Mouse (Mus musculus) CH12.LX (cell line): ENCODE data around the gene Cntn4. TPM values are rescaled to one million over a fixed set of nuclear protein-coding genes. Genes with fewer than 3 reads are reported as not detected.
A peak's percentile ranks its signal among the peaks of the same experiment; 100 is the strongest.

Source experiments
- DNase-seq: peaks from one replicate; pipeline ENCODE4 v3.0.0-alpha.2; 2013; ENCODE audit errors: extremely low read depth
- H3K27ac ChIP-seq: 2 replicates; pipeline ENCODE4 v1.5.1; 2012; ENCODE audit warnings: low read depth, mild to moderate bottlenecking, control low read depth, moderate library complexity; ENCODE audit not compliant: insufficient read depth
- H3K27me3 ChIP-seq: replicated peaks from 2 replicates; pipeline ENCODE3; 2012; ENCODE audit warnings: inconsistent platforms
- H3K36me3 ChIP-seq, 2 experiments: replicated peaks in 1 of 2; 2 replicates each; pipeline versions ENCODE3 to v1.6.1; 2012; ENCODE audit warnings: inconsistent platforms in 1 of 2, low read length in 1 of 2, mild to moderate bottlenecking in 1 of 2, mixed read lengths in 1 of 2, moderate library complexity in 1 of 2; ENCODE audit not compliant: control insufficient read depth in 1 of 2, insufficient read depth in 1 of 2
- H3K4me1 ChIP-seq, 2 experiments: 2 replicates each; pipeline ENCODE4 v1.6.1; 2012; ENCODE audit warnings: inconsistent platforms in 1 of 2, moderate library complexity in 1 of 2; ENCODE audit not compliant: insufficient read depth in 2 of 2, control insufficient read depth in 1 of 2
- H3K4me2 ChIP-seq: 2 replicates; pipeline ENCODE4 v1.6.1; 2012; ENCODE audit warnings: low read depth, mild to moderate bottlenecking, control low read depth; ENCODE audit not compliant: poor library complexity, insufficient read depth, severe bottlenecking
- H3K4me3 ChIP-seq, 3 experiments: fragments of 150-350 bp in 1 of 3; sonication (generic) in 1 of 3; replicated peaks in 1 of 3; 2 replicates each; pipeline versions ENCODE3 to v1.5.1; 2011 to 2012; ENCODE audit warnings: low read depth in 2 of 3, low read length in 2 of 3, mild to moderate bottlenecking in 2 of 3, moderate library complexity in 2 of 3, control low read depth in 1 of 3, improper control_type of control experiment in 1 of 3, inconsistent platforms in 1 of 3, mixed read lengths in 1 of 3; ENCODE audit not compliant: poor library complexity in 1 of 3
- H3K79me2 ChIP-seq: replicated peaks from 2 replicates; pipeline ENCODE4 v1.6.1; 2012; ENCODE audit warnings: mild to moderate bottlenecking, moderate library complexity; ENCODE audit not compliant: control insufficient read depth, poor library complexity, insufficient read depth, severe bottlenecking; ENCODE audit errors: extremely low read depth
- H3K9ac ChIP-seq: 2 replicates; pipeline ENCODE4 v1.6.1; 2012; ENCODE audit warnings: low read depth, mild to moderate bottlenecking, control low read depth, moderate library complexity; ENCODE audit not compliant: insufficient read depth
- H3K9me3 ChIP-seq: replicated peaks from 2 replicates; pipeline ENCODE3; 2012; ENCODE audit warnings: low read length, inconsistent platforms, mixed read lengths
- BHLHE40 ChIP-seq: IDR thresholded peaks from 2 replicates; pipeline ENCODE4 v1.6.1; 2011; ENCODE audit warnings: mild to moderate bottlenecking, low read depth, low read length, improper control_type of control experiment
- CHD2 ChIP-seq: IDR thresholded peaks from 2 replicates; pipeline ENCODE4 v1.6.1; 2011; ENCODE audit warnings: low read length, improper control_type of control experiment
- E2F4 ChIP-seq: IDR thresholded peaks from 2 replicates; pipeline ENCODE4 v1.6.1; 2011; ENCODE audit warnings: low read depth, low read length, improper control_type of control experiment; ENCODE audit not compliant: insufficient replicate concordance
- ELF1 ChIP-seq: IDR thresholded peaks from 2 replicates; pipeline ENCODE4 v1.6.1; 2014; ENCODE audit warnings: low read depth, mild to moderate bottlenecking, inconsistent platforms, low read length, improper control_type of control experiment
- GABPA ChIP-seq: IDR thresholded peaks from 2 replicates; pipeline ENCODE4 v1.6.1; 2012; ENCODE audit warnings: low read depth, low read length, improper control_type of control experiment, inconsistent platforms; ENCODE audit not compliant: insufficient replicate concordance
- IRF4 ChIP-seq: IDR thresholded peaks from 2 replicates; pipeline ENCODE4 v1.6.1; 2014; ENCODE audit warnings: low read depth, mild to moderate bottlenecking, inconsistent platforms, low read length, improper control_type of control experiment
- KAT2A ChIP-seq: IDR thresholded peaks from 2 replicates; pipeline ENCODE4 v1.6.1; 2012; ENCODE audit warnings: low read length, improper control_type of control experiment, inconsistent platforms; ENCODE audit not compliant: insufficient replicate concordance
- MAFK ChIP-seq: IDR thresholded peaks from 2 replicates; pipeline ENCODE4 v1.6.1; 2011; ENCODE audit warnings: low read length, improper control_type of control experiment; ENCODE audit not compliant: insufficient replicate concordance
- MEF2A ChIP-seq: IDR thresholded peaks from 2 replicates; pipeline ENCODE4 v1.6.1; 2014; ENCODE audit warnings: low read depth, mild to moderate bottlenecking, inconsistent platforms, low read length, improper control_type of control experiment, borderline replicate concordance
- MYC ChIP-seq: IDR thresholded peaks from 2 replicates; pipeline ENCODE4 v1.6.1; 2011; ENCODE audit warnings: low read depth, mild to moderate bottlenecking, improper control_type of control experiment, low read length
- NRF1 ChIP-seq: IDR thresholded peaks from 2 replicates; pipeline ENCODE4 v1.6.1; 2014; ENCODE audit warnings: low read depth, mild to moderate bottlenecking, inconsistent platforms, low read length, improper control_type of control experiment, moderate library complexity
- SIN3A ChIP-seq: IDR thresholded peaks from 2 replicates; pipeline ENCODE4 v1.6.1; 2012; ENCODE audit warnings: low read length, improper control_type of control experiment, inconsistent platforms
- SMC3 ChIP-seq: IDR thresholded peaks from 2 replicates; pipeline ENCODE4 v1.6.1; 2011; ENCODE audit warnings: low read depth, low read length, improper control_type of control experiment
- UBTF ChIP-seq: IDR thresholded peaks from 2 replicates; pipeline ENCODE4 v1.6.1; 2012; ENCODE audit warnings: low read depth, mild to moderate bottlenecking, inconsistent platforms, low read length, improper control_type of control experiment, moderate library complexity
- USF1 ChIP-seq: IDR thresholded peaks from 2 replicates; pipeline ENCODE4 v1.6.1; 2014; ENCODE audit warnings: low read depth, mild to moderate bottlenecking, inconsistent platforms, low read length, improper control_type of control experiment
- ZC3H11A ChIP-seq: IDR thresholded peaks from 2 replicates; pipeline ENCODE4 v1.6.1; 2012; ENCODE audit warnings: low read depth, mild to moderate bottlenecking, inconsistent platforms, low read length, improper control_type of control experiment
- ZKSCAN1 ChIP-seq: IDR thresholded peaks from 2 replicates; pipeline ENCODE4 v1.6.1; 2012; ENCODE audit warnings: low read depth, inconsistent platforms, low read length, improper control_type of control experiment, borderline replicate concordance
- ZNF384 ChIP-seq: IDR thresholded peaks from 2 replicates; pipeline ENCODE4 v1.6.1; 2012; ENCODE audit warnings: low read depth, low read length, improper control_type of control experiment, inconsistent platforms
- dilution Hi-C: fragments of 300-500 bp; cut with MboI; formaldehyde crosslinking; loops from 2 replicates; pipeline ENCODE4 v1.14.3; 2020; ENCODE audit warnings: low sequenced_read_pairs; ENCODE audit not compliant: extremely low pct_unique_long_range_greater_than_20kb, extremely low pct_ligation_motif_present
- in situ Hi-C: fragments of 300-500 bp; cut with MboI; formaldehyde crosslinking; loops from 3 replicates; pipeline ENCODE4 v1.14.3; 2019; ENCODE audit warnings: low sequenced_read_pairs, low pct_ligation_motif_present, low pct_unique_long_range_greater_than_20kb, mixed read lengths
- polyA plus RNA-seq: library from polyadenylated mRNA; unstranded; fragments of >175 nt; gene quantifications from 2 replicates; pipeline ENCODE4 v1.2.1, GENCODE M21; 2012; ENCODE audit warnings: low read depth; ENCODE audit not compliant: insufficient read length
- total RNA-seq, 2 experiments: library from RNA; depleted of rRNA; stranded (reverse); fragments of 300-350 nt in 1 of 2; fragments of >200 nt in 1 of 2; gene quantifications; 2 replicates each; pipeline ENCODE4 v1.2.3; 2012 to 2014

The Cntn4 gene
- total and polyA plus RNA-seq, 3 experiments: 0.14 TPM; not detected in 2

DNA sequence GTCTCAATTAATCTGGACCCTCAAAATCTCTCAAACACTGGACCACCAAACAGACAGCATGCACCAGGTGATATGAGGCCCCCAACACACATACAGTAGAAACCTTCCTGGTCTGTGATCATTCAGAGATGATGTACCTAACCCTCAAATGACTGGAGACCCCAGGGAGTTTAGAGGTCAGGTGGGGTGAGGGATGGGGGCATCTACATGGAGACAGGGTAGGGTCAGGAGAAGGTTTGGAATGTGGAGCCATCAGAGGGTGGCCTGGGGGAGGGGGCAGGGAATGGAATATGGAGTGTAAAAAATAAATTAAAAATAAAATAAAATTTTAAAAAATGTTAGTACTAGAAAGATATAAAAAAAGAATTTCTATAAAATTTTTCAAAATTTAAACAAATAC lies 157.6 kb downstream of the Cntn4 start:
- Histone ChIP-seq H3K27ac (no peak overlapping the region), H3K9ac (no peak overlapping the region), H3K4me2 (no peak overlapping the region), H3K36me3 (no peaks in the 10 kb centered on the region)
- dilution Hi-C loops: no loop called here
- in situ Hi-C loops: no loop called here
- TF ChIP-seq USF1 (no peak), IRF4 (no peak), MYC (no peak), SIN3A (no peak), MEF2A (no peak), UBTF (no peak)
- TF ChIP-seq, all 38 proteins: peak for 0
- no peak overlapping the region for H3K4me3 ChIP-seq
- no peaks in the 10 kb centered on the region for H3K9me3 ChIP-seq
- no peak for DNase-seq
- H3K4me1 ChIP-seq: no peaks in the 10 kb centered on the region
- no peaks in the 10 kb centered on the region for H3K79me2 ChIP-seq
- no peaks in the 10 kb centered on the region for H3K27me3 ChIP-seq

DNA sequence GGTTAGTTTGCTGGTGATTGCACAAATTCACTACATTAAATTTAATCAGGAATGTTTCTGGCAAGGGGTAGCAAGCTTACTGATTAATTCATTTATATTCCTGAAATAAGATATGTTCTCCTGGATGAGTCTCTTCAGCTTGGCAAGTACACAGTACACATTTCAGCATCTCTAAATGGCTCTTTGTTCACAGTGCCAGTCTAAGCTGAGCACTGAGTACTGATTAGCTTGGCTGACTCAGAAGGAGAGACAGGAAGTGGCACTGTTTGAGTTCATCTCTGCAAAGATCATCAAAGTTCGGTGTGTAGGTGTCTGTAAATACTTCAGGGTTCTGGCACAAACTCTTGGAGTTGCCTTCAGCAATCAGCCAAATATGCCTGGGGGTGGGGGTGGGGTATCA lies 169.8 kb downstream of the Cntn4 start:
- DNase-seq: peak; percentile 0
- Histone ChIP-seq H3K4me3 (no peak overlapping the region), H3K27ac (no peak overlapping the region), H3K4me1 (no peaks in the 10 kb centered on the region), H3K27me3 (no peaks in the 10 kb centered on the region), H3K36me3 (no peaks in the 10 kb centered on the region), H3K9me3 (no peaks in the 10 kb centered on the region), H3K9ac (no peak overlapping the region), H3K4me2 (no peak overlapping the region), H3K79me2 (no peaks in the 10 kb centered on the region)
- in situ Hi-C loops (no loop called here), dilution Hi-C loops (no loop called here)
- TF ChIP-seq E2F4: no peak
- TF ChIP-seq SMC3: no peak
- no peak for TF ChIP-seq GABPA
- TF ChIP-seq MYC: no peak
- no peak for TF ChIP-seq UBTF
- TF ChIP-seq MEF2A: no peak
- no peak for TF ChIP-seq KAT2A
- TF ChIP-seq CHD2: no peak
- TF ChIP-seq USF1: no peak
- TF ChIP-seq ZKSCAN1: no peak
- no peak for TF ChIP-seq BHLHE40
- no peak for TF ChIP-seq ZC3H11A
- no peak for TF ChIP-seq ELF1
- no peak for TF ChIP-seq ZNF384
- no peak for TF ChIP-seq NRF1
- TF ChIP-seq MAFK: no peak
